Mouse (Mus musculus): ENCODE results near the gene 1700022I11Rik. TPM values are rescaled to one million over a fixed set of nuclear protein-coding genes. Genes with fewer than 3 reads are reported as not detected.

1700022I11Rik gene
- polyA plus RNA-seq, 1 experiment from 2014 or later = 0.30 TPM

GRCm38 (mm10) chr4:42944185-42944584 lies 25.2 kb upstream of the 1700022I11Rik start:
- H3K9ac ChIP-seq (replicated peaks; ENCODE audit: low read depth) = no peak overlapping the region
- no peaks in the 10 kb centered on the region for H3K4me1 ChIP-seq (ENCODE audit: insufficient read depth, low read depth, low read length)
- 0 out of 2 replicates have a peak, but pooled peaks cover 7% of the 10 kb centered on the region for H3K27me3 ChIP-seq (replicated peaks; ENCODE audit: insufficient read depth, low read length)
- H3K4me2 ChIP-seq (replicated peaks; ENCODE audit: low read depth, low read length) = no peak overlapping the region
- H3K27ac ChIP-seq (ENCODE audit: low read length) = no peak overlapping the region
- H3K4me3 ChIP-seq (ENCODE audit: low read depth, low read length) = no peak overlapping the region
- TF ChIP-seq CTCF (IDR thresholded peaks at IDR 0.05) (no peak), EP300 (IDR thresholded peaks at IDR 0.05) (no peak)
- no peaks in the 10 kb centered on the region for H3K36me3 ChIP-seq (ENCODE audit: insufficient read depth, low read length)
- WGBS = 86% methylated on average over 9 of the region's 9 CpGs
- H3K9me3 ChIP-seq (ENCODE audit: low read length) = no peaks in the 10 kb centered on the region
- ATAC-seq = no peak
- DNase-seq (ENCODE audit: low spot score) = no peak

GRCm38 (mm10) chr4:42945043-42945442 lies 24.4 kb upstream of the 1700022I11Rik start:
- H3K27me3 ChIP-seq (replicated peaks; ENCODE audit: insufficient read depth, low read length) = 0 out of 2 replicates have a peak, but pooled peaks cover 7% of the 10 kb centered on the region

GRCm38 (mm10) chr4:42945445-42945844 lies 24.0 kb upstream of the 1700022I11Rik start:
- no peak overlapping the region for H3K4me2 ChIP-seq (replicated peaks; ENCODE audit: low read depth, low read length)
- H3K4me3 ChIP-seq (ENCODE audit: low read depth, low read length) = no peak overlapping the region
- no peaks in the 10 kb centered on the region for H3K9me3 ChIP-seq (ENCODE audit: low read length)
- 0 out of 2 replicates have a peak, but pooled peaks cover 7% of the 10 kb centered on the region for H3K27me3 ChIP-seq (replicated peaks; ENCODE audit: insufficient read depth, low read length)
- 0 out of 2 replicates have a peak, but pooled peaks cover 3% of the 10 kb centered on the region for H3K4me1 ChIP-seq (ENCODE audit: insufficient read depth, low read depth, low read length)
- WGBS = 90% methylated on average over 3 of the region's 3 CpGs
- H3K36me3 ChIP-seq (ENCODE audit: insufficient read depth, low read length) = no peaks in the 10 kb centered on the region
- no peak overlapping the region for H3K27ac ChIP-seq (ENCODE audit: low read length)
- no peak overlapping the region for H3K9ac ChIP-seq (replicated peaks; ENCODE audit: low read depth)
- ATAC-seq = no peak
- no peak for DNase-seq (ENCODE audit: low spot score)
- TF ChIP-seq EP300 (IDR thresholded peaks at IDR 0.05) (no peak), CTCF (IDR thresholded peaks at IDR 0.05) (no peak)

More at GRCm38 (mm10) chr4:42945043-42945442, 24.4 kb upstream of the 1700022I11Rik start:
- TF ChIP-seq EP300 (IDR thresholded peaks at IDR 0.05) (no peak), CTCF (IDR thresholded peaks at IDR 0.05) (no peak)
- H3K27ac ChIP-seq (ENCODE audit: low read length) = no peak overlapping the region
- ATAC-seq (no peak), DNase-seq (ENCODE audit: low spot score) (peak; percentile 60)
- WGBS = 6% methylated on average over 6 of the region's 6 CpGs
- no peaks in the 10 kb centered on the region for H3K9me3 ChIP-seq (ENCODE audit: low read length)
- H3K4me2 ChIP-seq (replicated peaks; ENCODE audit: low read depth, low read length) = no peak overlapping the region
- no peak overlapping the region for H3K4me3 ChIP-seq (ENCODE audit: low read depth, low read length)
- H3K36me3 ChIP-seq (ENCODE audit: insufficient read depth, low read length) = no peaks in the 10 kb centered on the region
- no peak overlapping the region for H3K9ac ChIP-seq (replicated peaks; ENCODE audit: low read depth)
- no peaks in the 10 kb centered on the region for H3K4me1 ChIP-seq (ENCODE audit: insufficient read depth, low read depth, low read length)

- ATAC-seq (no peak), DNase-seq (ENCODE audit: low spot score) (peak; percentile 73)
- Histone ChIP-seq H3K9ac (replicated peaks; ENCODE audit: low read depth) (no peak overlapping the region), H3K27ac (ENCODE audit: low read length) (no peak overlapping the region), H3K4me3 (ENCODE audit: low read depth, low read length) (no peak overlapping the region), H3K4me1 (ENCODE audit: insufficient read depth, low read depth, low read length) (0 out of 2 replicates have a peak, but pooled peaks cover 5% of the 10 kb centered on the region), H3K27me3 (replicated peaks; ENCODE audit: insufficient read depth, low read length) (0 out of 2 replicates have a peak, but pooled peaks cover 7% of the 10 kb centered on the region), H3K36me3 (ENCODE audit: insufficient read depth, low read length) (no peaks in the 10 kb centered on the region), H3K9me3 (ENCODE audit: low read length) (no peaks in the 10 kb centered on the region), H3K4me2 (replicated peaks; ENCODE audit: low read depth, low read length) (no peak overlapping the region)
- TF ChIP-seq CTCF (IDR thresholded peaks at IDR 0.05) = peak; percentile 77
- TF ChIP-seq EP300 (IDR thresholded peaks at IDR 0.05) = no peak
- WGBS = 7% methylated on average over 5 of the region's 5 CpGs
These were observed 23.5 kb upstream of the 1700022I11Rik start for GRCm38 (mm10) chr4:42945952-42946351.

GRCm38 (mm10) chr4:42946733-42947290 lies 22.6 kb upstream of the 1700022I11Rik start:
- H3K27ac ChIP-seq (ENCODE audit: low read length) = no peak overlapping the region
- H3K9ac ChIP-seq (replicated peaks; ENCODE audit: low read depth) = no peak overlapping the region
- no peak for TF ChIP-seq CTCF (IDR thresholded peaks at IDR 0.05)
- TF ChIP-seq EP300 (IDR thresholded peaks at IDR 0.05) = no peak

GRCm38 (mm10) chr4:42948527-42948926 lies 20.9 kb upstream of the 1700022I11Rik start:
- 50% methylated on average over 13 of the region's 13 CpGs for WGBS
- H3K9ac ChIP-seq (replicated peaks; ENCODE audit: low read depth) = no peak overlapping the region
- H3K4me1 ChIP-seq (ENCODE audit: insufficient read depth, low read depth, low read length) = 0 out of 2 replicates have a peak, but pooled peaks cover 5% of the 10 kb centered on the region
- H3K4me3 ChIP-seq (ENCODE audit: low read depth, low read length) = no peak overlapping the region
- no peak overlapping the region for H3K27ac ChIP-seq (ENCODE audit: low read length)
- no peaks in the 10 kb centered on the region for H3K9me3 ChIP-seq (ENCODE audit: low read length)
- no peak overlapping the region for H3K4me2 ChIP-seq (replicated peaks; ENCODE audit: low read depth, low read length)
- DNase-seq (ENCODE audit: low spot score) = no peak
- H3K27me3 ChIP-seq (replicated peaks; ENCODE audit: insufficient read depth, low read length) = 0 out of 2 replicates have a peak, but pooled peaks cover 7% of the 10 kb centered on the region
- TF ChIP-seq CTCF (IDR thresholded peaks at IDR 0.05) = no peak
- TF ChIP-seq EP300 (IDR thresholded peaks at IDR 0.05) = no peak
- ATAC-seq = no peak
- H3K36me3 ChIP-seq (ENCODE audit: insufficient read depth, low read length) = no peaks in the 10 kb centered on the region

More at GRCm38 (mm10) chr4:42946733-42947290, 22.6 kb upstream of the 1700022I11Rik start:
- ATAC-seq = no peak
- Histone ChIP-seq H3K4me1 (ENCODE audit: insufficient read depth, low read depth, low read length) (0 out of 2 replicates have a peak, but pooled peaks cover 5% of the 10 kb centered on the region), H3K9me3 (ENCODE audit: low read length) (no peaks in the 10 kb centered on the region), H3K27me3 (replicated peaks; ENCODE audit: insufficient read depth, low read length) (0 out of 2 replicates have a peak, but pooled peaks cover 7% of the 10 kb centered on the region), H3K4me3 (ENCODE audit: low read depth, low read length) (no peak overlapping the region), H3K36me3 (ENCODE audit: insufficient read depth, low read length) (no peaks in the 10 kb centered on the region), H3K4me2 (replicated peaks; ENCODE audit: low read depth, low read length) (no peak overlapping the region)
- DNase-seq (ENCODE audit: low spot score) = no peak
- WGBS = 46% methylated on average over 10 of the region's 10 CpGs

Data from lung, postnatal 0 days (tissue).